8 mouse cellular contexts compared by ENCODE assay signal in genomic region chr6:23886418-23886817, GRCm38 (mm10). TPM values are rescaled to one million over a fixed set of nuclear protein-coding genes. Genes with fewer than 3 reads are reported as not detected.
A peak's percentile ranks its signal among the peaks of the same experiment; 100 is the strongest.
DNase-seq lines count a peak whose midpoint lies in the region; ATAC-seq and TF ChIP-seq lines count a peak whose summit lies in the region.

No protein-coding gene starts in this region.

- WGBS in midbrain, embryonic 10.5 days = 22% methylated on average over 6 of the region's 6 CpGs
- 20% methylated on average over 6 of the region's 6 CpGs for WGBS in midbrain, embryonic 15.5 days
- 4% methylated on average over 6 of the region's 6 CpGs for WGBS in large intestine, adult 2 months
- WGBS in midbrain, postnatal 0 days = 22% methylated on average over 6 of the region's 6 CpGs

- no peak overlapping the region for H3K4me3 ChIP-seq in midbrain, embryonic 10.5 days
- H3K4me3 ChIP-seq in midbrain, embryonic 15.5 days = no peak overlapping the region
- no peak overlapping the region for H3K4me3 ChIP-seq in midbrain, postnatal 0 days (ENCODE audit: low read depth, low read length)

- no peak overlapping the region for H3K4me2 ChIP-seq in midbrain, embryonic 15.5 days
- no peak overlapping the region for H3K4me2 ChIP-seq in midbrain, postnatal 0 days (ENCODE audit: low read depth, low read length, poor library complexity, severe bottlenecking)

- ATAC-seq in midbrain, embryonic 15.5 days (replicated peaks) = no peak; the same call in 1 of the 2 replicates
- no peak for ATAC-seq in midbrain, postnatal 0 days (ENCODE audit: low FRiP score)
- no peak for ATAC-seq in megakaryocyte, adult 5-6 weeks (ENCODE audit: poor library complexity, severe bottlenecking)

- peak; percentile 36 for DNase-seq in midbrain, embryonic 10.5 days (ENCODE audit: low spot score)
- DNase-seq in adrenal gland, postnatal 14 days = peak; percentile 37
- DNase-seq in heart, postnatal 36 days = peak; percentile 3 to 4
- peak; percentile 42 for DNase-seq in large intestine, adult 2 months (ENCODE audit: low read depth, low spot score)
- DNase-seq in midbrain, postnatal 0 days (ENCODE audit: low spot score) = peak; percentile 53
- no peak for DNase-seq in layer of hippocampus, adult 9-10 months (ENCODE audit: low spot score)

- no peak overlapping the region for H3K27ac ChIP-seq in midbrain, embryonic 10.5 days (replicated peaks)
- H3K27ac ChIP-seq in midbrain, embryonic 15.5 days = no peak overlapping the region
- H3K27ac ChIP-seq in midbrain, postnatal 0 days (ENCODE audit: low read depth, low read length) = no peak overlapping the region

- intact Hi-C loops in heart, postnatal 36 days (cut with DNase I) = loop anchor here (5.0 to 10.0 kb wide), 2 partner anchors 129 to 392 kb away; no protein-coding TSS in a partner anchor

- no peaks in the 10 kb centered on the region for H3K4me1 ChIP-seq in midbrain, embryonic 10.5 days
- H3K4me1 ChIP-seq in midbrain, embryonic 15.5 days = no peaks in the 10 kb centered on the region
- H3K4me1 ChIP-seq in midbrain, postnatal 0 days (ENCODE audit: insufficient read depth, low read length) = no peaks in the 10 kb centered on the region

- H3K27me3 ChIP-seq in midbrain, embryonic 10.5 days (ENCODE audit: low read depth, poor library complexity, severe bottlenecking) = no peaks in the 10 kb centered on the region
- no peaks in the 10 kb centered on the region for H3K27me3 ChIP-seq in midbrain, embryonic 15.5 days (replicated peaks)
- H3K27me3 ChIP-seq in midbrain, postnatal 0 days (ENCODE audit: insufficient read depth, low read length) = no peaks in the 10 kb centered on the region

- H3K36me3 ChIP-seq in midbrain, embryonic 10.5 days = no peaks in the 10 kb centered on the region
- H3K36me3 ChIP-seq in midbrain, embryonic 15.5 days (replicated peaks) = no peaks in the 10 kb centered on the region
- no peaks in the 10 kb centered on the region for H3K36me3 ChIP-seq in midbrain, postnatal 0 days (ENCODE audit: insufficient read depth, low read length)

- no peak overlapping the region for H3K9ac ChIP-seq in midbrain, embryonic 15.5 days
- H3K9ac ChIP-seq in midbrain, postnatal 0 days (replicated peaks; ENCODE audit: low read length, poor library complexity, severe bottlenecking) = no peak overlapping the region

- H3K9me3 ChIP-seq in midbrain, embryonic 10.5 days (replicated peaks) = no peaks in the 10 kb centered on the region
- H3K9me3 ChIP-seq in midbrain, embryonic 15.5 days = no peaks in the 10 kb centered on the region
- H3K9me3 ChIP-seq in midbrain, postnatal 0 days (ENCODE audit: low read length) = no peaks in the 10 kb centered on the region

- TF ChIP-seq CTCF in midbrain, postnatal 0 days (IDR thresholded peaks at IDR 0.05) = peak; percentile 68

RNA-seq across cellular contexts. Expression of gene Cadps2, which starts 47.2 kb away (rescaled TPM):
- polyA plus RNA-seq in midbrain, embryonic 10.5 days (2016; fragmentation: Nextera tagmentation; extraction: Ambion mirVana) = 1.1 and 1.4 TPM in 2 replicates
- 7.6 and 7.9 TPM in 2 replicates for polyA plus RNA-seq in midbrain, embryonic 15.5 days (2015; fragmentation: Nextera tagmentation; extraction: Ambion mirVana)
- total RNA-seq in adrenal gland, postnatal 14 days (2021) = 4.0 and 4.4 TPM in 2 replicates
- total RNA-seq in heart, postnatal 36 days (2021) = 1 to 10 TPM; 1.5 to 1.9 TPM
- polyA plus RNA-seq in large intestine, adult 2 months (2012; rRNA removed) = 4.1 and 4.4 TPM in 2 replicates
- 21.9 and 23.0 TPM in 2 replicates for total RNA-seq in midbrain, postnatal 0 days (2014; rRNA removed)
- polyA plus RNA-seq in midbrain, postnatal 0 days (2015; fragmentation: Nextera tagmentation; extraction: Ambion mirVana) = 5.0 and 7.3 TPM in 2 replicates
- not detected in 2 replicates for total RNA-seq in megakaryocyte, adult 5-6 weeks (2015)
- 0.04 TPM in 1 of 2 replicates, not detected in the other for total RNA-seq in megakaryocyte, adult 5-6 weeks (2017)
